Mouse (Mus musculus) left cerebral cortex, adult 2 months (tissue): Measurements from ENCODE around the gene Mapk8ip1. TPM values are rescaled to one million over a fixed set of nuclear protein-coding genes. Genes with fewer than 3 reads are reported as not detected.

Experiments
- DNase-seq, 2 experiments: peaks; one replicate each; pipeline ENCODE4 v3.0.0; 2021 to 2022; ENCODE audit warnings: low spot score in 2 of 2, mixed read lengths in 1 of 2; ENCODE audit errors: extremely low spot score in 1 of 2
- H3K27ac ChIP-seq: fragments of 200-600 bp; 2 replicates; pipeline ENCODE4 v1.8.1; 2022
- H3K4me3 ChIP-seq: fragments of 200-600 bp; 2 replicates; pipeline ENCODE4 v1.8.1; 2022
- CTCF ChIP-seq: fragments of 200-600 bp; IDR thresholded peaks from 2 replicates; pipeline ENCODE4 v1.8.1; 2022; ENCODE audit warnings: antibody characterized with exemption, mild to moderate bottlenecking, moderate library complexity
- intact Hi-C: fragments of 180-260 bp; cut with DNase I; formaldehyde crosslinking; loops from one replicate; pipeline ENCODE4 v1.15.1; 2025
- microRNA-seq, 2 experiments: library from miRNA; unstranded; fragments of <30 nt; microRNA quantifications; one replicate each; pipeline ENCODE4 v1.2.0; 2021
- total RNA-seq, 2 experiments: library from RNA; stranded (reverse); gene quantifications; 2 replicates each; pipeline ENCODE4 v1.2.3; 2021

Gene Mapk8ip1
- total RNA-seq, 2 experiments from 2014 or later: 340 to 364 TPM

- TF ChIP-seq CTCF: no peak
- DNase-seq: no peak
- intact Hi-C loops: no loop called here
- H3K27ac ChIP-seq: no peak overlapping the region
- no peak overlapping the region for H3K4me3 ChIP-seq
Observed at GRCm38 (mm10) chr2:92347191-92347590, 53.9 kb downstream of the Mapk8ip1 start.

GRCm38 (mm10) chr2:92342418-92342817, 58.6 kb downstream of the Mapk8ip1 start:
- intact Hi-C loops: loop anchor here (5.0 kb wide), 1 partner anchor 115 kb away; no protein-coding TSS in a partner anchor
- no peak for TF ChIP-seq CTCF
- DNase-seq: no peak

More at GRCm38 (mm10) chr2:92342418-92342817, 58.6 kb downstream of the Mapk8ip1 start:
- H3K4me3 ChIP-seq: no peak overlapping the region
- no peak overlapping the region for H3K27ac ChIP-seq

Small RNA genes lying within 50 kb of the gene (microRNA-seq; reads per million reads assigned to microRNA genes)
- gene Mir7000: 3.1 to 13.4 reads per million in 2 experiments

Other genes starting within 250 kb of the Mapk8ip1 start
- gene Pex16, start 26.6 kb downstream of the Mapk8ip1 start, total RNA-seq: 10 to 100 TPM; 33.4 to 37.1 TPM
- gene Large2, start 26.4 kb downstream of the Mapk8ip1 start, total RNA-seq: 1 to 10 TPM in 1 of 2 experiments, under 1 TPM in 1; 0.72 to 1.0 TPM
- 1 to 10 TPM; 5.3 TPM for gene 1700029I15Rik, start 18.7 kb downstream of the Mapk8ip1 start, total RNA-seq
- gene Cry2, start 32.8 kb upstream of the Mapk8ip1 start, total RNA-seq: 100 to 1,000 TPM; 126 to 129 TPM
- gene Slc35c1, start 59.3 kb upstream of the Mapk8ip1 start, total RNA-seq: 10 to 100 TPM; 16.1 to 16.9 TPM
- gene Chst1, start 198.4 kb upstream of the Mapk8ip1 start, total RNA-seq: 100 to 1,000 TPM; 265 to 266 TPM